Mouse (Mus musculus): ENCODE measurements around the gene P2rx1. TPM values are rescaled to one million over a fixed set of nuclear protein-coding genes. Genes with fewer than 3 reads are reported as not detected.

P2rx1 gene
- polyA plus RNA-seq, 1 experiment from 2014 or later: 0.29 TPM

GRCm38 (mm10) chr11:72997529-72998326 is 1.2 kb upstream of the P2rx1 start:
- Histone ChIP-seq H3K4me3 (ENCODE audit: low read depth, low read length) (no peak overlapping the region), H3K9ac (replicated peaks; ENCODE audit: low read depth, low read length) (no peak overlapping the region), H3K4me2 (ENCODE audit: low read depth, low read length) (no peak overlapping the region), H3K4me1 (ENCODE audit: control insufficient read depth, insufficient read depth, low read length) (no peaks in the 10 kb centered on the region), H3K36me3 (ENCODE audit: control insufficient read depth, insufficient read depth, low read length) (no peaks in the 10 kb centered on the region), H3K27me3 (ENCODE audit: control insufficient read depth, insufficient read depth, low read length) (no peaks in the 10 kb centered on the region), H3K27ac (ENCODE audit: low read depth, low read length) (no peak overlapping the region), H3K9me3 (ENCODE audit: control insufficient read depth, low read length) (no peaks in the 10 kb centered on the region)
- ATAC-seq (ENCODE audit: low read depth): no peak
- 74% methylated on average over 13 of the region's 13 CpGs for WGBS

- Histone ChIP-seq H3K4me1 (ENCODE audit: control insufficient read depth, insufficient read depth, low read length) (no peaks in the 10 kb centered on the region), H3K27ac (ENCODE audit: low read depth, low read length) (no peak overlapping the region), H3K4me3 (ENCODE audit: low read depth, low read length) (no peak overlapping the region), H3K9me3 (ENCODE audit: control insufficient read depth, low read length) (no peaks in the 10 kb centered on the region), H3K27me3 (ENCODE audit: control insufficient read depth, insufficient read depth, low read length) (no peaks in the 10 kb centered on the region), H3K36me3 (ENCODE audit: control insufficient read depth, insufficient read depth, low read length) (no peaks in the 10 kb centered on the region), H3K4me2 (ENCODE audit: low read depth, low read length) (no peak overlapping the region), H3K9ac (replicated peaks; ENCODE audit: low read depth, low read length) (no peak overlapping the region)
- ATAC-seq (ENCODE audit: low read depth): no peak
- 16% methylated on average over 6 of the region's 6 CpGs for WGBS
Measured at GRCm38 (mm10) chr11:73001029-73001428, 2.1 kb downstream of the P2rx1 start.

GRCm38 (mm10) chr11:73006377-73006776 is 7.5 kb downstream of the P2rx1 start:
- peak; percentile 69; the same call in 1 of the 2 replicates for ATAC-seq (ENCODE audit: low read depth)
- H3K9me3 ChIP-seq (ENCODE audit: control insufficient read depth, low read length): no peaks in the 10 kb centered on the region
- 6% methylated on average over 2 of the region's 2 CpGs for WGBS
- no peak overlapping the region for H3K4me3 ChIP-seq (ENCODE audit: low read depth, low read length)
- no peak overlapping the region for H3K27ac ChIP-seq (ENCODE audit: low read depth, low read length)
- H3K36me3 ChIP-seq (ENCODE audit: control insufficient read depth, insufficient read depth, low read length): no peaks in the 10 kb centered on the region
- no peaks in the 10 kb centered on the region for H3K27me3 ChIP-seq (ENCODE audit: control insufficient read depth, insufficient read depth, low read length)
- H3K4me1 ChIP-seq (ENCODE audit: control insufficient read depth, insufficient read depth, low read length): no peaks in the 10 kb centered on the region
- no peak overlapping the region for H3K9ac ChIP-seq (replicated peaks; ENCODE audit: low read depth, low read length)
- H3K4me2 ChIP-seq (ENCODE audit: low read depth, low read length): no peak overlapping the region

GRCm38 (mm10) chr11:73007113-73007512 is 8.2 kb downstream of the P2rx1 start:
- Histone ChIP-seq H3K4me3 (ENCODE audit: low read depth, low read length) (no peak overlapping the region), H3K36me3 (ENCODE audit: control insufficient read depth, insufficient read depth, low read length) (no peaks in the 10 kb centered on the region), H3K27ac (ENCODE audit: low read depth, low read length) (no peak overlapping the region), H3K9ac (replicated peaks; ENCODE audit: low read depth, low read length) (no peak overlapping the region), H3K27me3 (ENCODE audit: control insufficient read depth, insufficient read depth, low read length) (no peaks in the 10 kb centered on the region), H3K4me1 (ENCODE audit: control insufficient read depth, insufficient read depth, low read length) (no peaks in the 10 kb centered on the region), H3K9me3 (ENCODE audit: control insufficient read depth, low read length) (no peaks in the 10 kb centered on the region), H3K4me2 (ENCODE audit: low read depth, low read length) (no peak overlapping the region)
- no peak for ATAC-seq (ENCODE audit: low read depth)
- 65% methylated on average over 3 of the region's 3 CpGs for WGBS

GRCm38 (mm10) chr11:73007698-73008481 is 9.0 kb downstream of the P2rx1 start:
- 66% methylated on average over 11 of the region's 11 CpGs for WGBS
- no peak overlapping the region for H3K4me3 ChIP-seq (ENCODE audit: low read depth, low read length)
- no peaks in the 10 kb centered on the region for H3K9me3 ChIP-seq (ENCODE audit: control insufficient read depth, low read length)

GRCm38 (mm10) chr11:73008826-73009225 is 9.9 kb downstream of the P2rx1 start:
- no peaks in the 10 kb centered on the region for H3K27me3 ChIP-seq (ENCODE audit: control insufficient read depth, insufficient read depth, low read length)
- no peaks in the 10 kb centered on the region for H3K9me3 ChIP-seq (ENCODE audit: control insufficient read depth, low read length)
- WGBS: 72% methylated on average over 2 of the region's 2 CpGs

More at GRCm38 (mm10) chr11:73007698-73008481, 9.0 kb downstream of the P2rx1 start:
- no peak overlapping the region for H3K9ac ChIP-seq (replicated peaks; ENCODE audit: low read depth, low read length)
- H3K4me2 ChIP-seq (ENCODE audit: low read depth, low read length): no peak overlapping the region
- ATAC-seq (ENCODE audit: low read depth): no peak
- H3K27me3 ChIP-seq (ENCODE audit: control insufficient read depth, insufficient read depth, low read length): no peaks in the 10 kb centered on the region
- H3K36me3 ChIP-seq (ENCODE audit: control insufficient read depth, insufficient read depth, low read length): no peaks in the 10 kb centered on the region
- H3K4me1 ChIP-seq (ENCODE audit: control insufficient read depth, insufficient read depth, low read length): no peaks in the 10 kb centered on the region
- H3K27ac ChIP-seq (ENCODE audit: low read depth, low read length): no peak overlapping the region

GRCm38 (mm10) chr11:73009531-73010274 is 10.8 kb downstream of the P2rx1 start:
- Histone ChIP-seq H3K27me3 (ENCODE audit: control insufficient read depth, insufficient read depth, low read length) (no peaks in the 10 kb centered on the region), H3K36me3 (ENCODE audit: control insufficient read depth, insufficient read depth, low read length) (no peaks in the 10 kb centered on the region), H3K9ac (replicated peaks; ENCODE audit: low read depth, low read length) (no peak overlapping the region), H3K4me1 (ENCODE audit: control insufficient read depth, insufficient read depth, low read length) (no peaks in the 10 kb centered on the region), H3K4me3 (ENCODE audit: low read depth, low read length) (no peak overlapping the region), H3K27ac (ENCODE audit: low read depth, low read length) (no peak overlapping the region), H3K9me3 (ENCODE audit: control insufficient read depth, low read length) (no peaks in the 10 kb centered on the region), H3K4me2 (ENCODE audit: low read depth, low read length) (no peak overlapping the region)
- WGBS: 54% methylated on average over 13 of the region's 13 CpGs
- ATAC-seq (ENCODE audit: low read depth): no peak

More at GRCm38 (mm10) chr11:73008826-73009225, 9.9 kb downstream of the P2rx1 start:
- H3K4me3 ChIP-seq (ENCODE audit: low read depth, low read length): no peak overlapping the region
- H3K27ac ChIP-seq (ENCODE audit: low read depth, low read length): no peak overlapping the region
- H3K4me2 ChIP-seq (ENCODE audit: low read depth, low read length): no peak overlapping the region
- no peak for ATAC-seq (ENCODE audit: low read depth)
- no peak overlapping the region for H3K9ac ChIP-seq (replicated peaks; ENCODE audit: low read depth, low read length)
- no peaks in the 10 kb centered on the region for H3K4me1 ChIP-seq (ENCODE audit: control insufficient read depth, insufficient read depth, low read length)
- no peaks in the 10 kb centered on the region for H3K36me3 ChIP-seq (ENCODE audit: control insufficient read depth, insufficient read depth, low read length)

- H3K9ac ChIP-seq (replicated peaks; ENCODE audit: low read depth, low read length): no peak overlapping the region
- no peaks in the 10 kb centered on the region for H3K27me3 ChIP-seq (ENCODE audit: control insufficient read depth, insufficient read depth, low read length)
- 75% methylated on average over 5 of the region's 5 CpGs for WGBS
- no peaks in the 10 kb centered on the region for H3K9me3 ChIP-seq (ENCODE audit: control insufficient read depth, low read length)
- H3K27ac ChIP-seq (ENCODE audit: low read depth, low read length): no peak overlapping the region
- H3K4me3 ChIP-seq (ENCODE audit: low read depth, low read length): no peak overlapping the region
- no peak overlapping the region for H3K4me2 ChIP-seq (ENCODE audit: low read depth, low read length)
- no peaks in the 10 kb centered on the region for H3K4me1 ChIP-seq (ENCODE audit: control insufficient read depth, insufficient read depth, low read length)
- no peaks in the 10 kb centered on the region for H3K36me3 ChIP-seq (ENCODE audit: control insufficient read depth, insufficient read depth, low read length)
- ATAC-seq (ENCODE audit: low read depth): no peak
Measured at GRCm38 (mm10) chr11:73013981-73014380, 15.1 kb downstream of the P2rx1 start.

All from neural tube, embryonic 14.5 days (tissue).